Mouse (Mus musculus) liver, adult 2 months (tissue): ENCODE results near the gene CK137956.

Experiments used
- CTCF ChIP-seq: fragments of 200-500 bp; IDR thresholded peaks from 2 replicates; pipeline ENCODE4 v1.5.1; 2011; ENCODE audit warnings: low read depth, low read length, control low read depth
- POLR2A ChIP-seq: fragments of 200-500 bp; IDR thresholded peaks from 2 replicates; pipeline ENCODE4 v1.6.1; 2011; ENCODE audit warnings: low read length, control low read depth; ENCODE audit not compliant: insufficient read depth; ENCODE audit errors: extremely low read depth

DNA sequence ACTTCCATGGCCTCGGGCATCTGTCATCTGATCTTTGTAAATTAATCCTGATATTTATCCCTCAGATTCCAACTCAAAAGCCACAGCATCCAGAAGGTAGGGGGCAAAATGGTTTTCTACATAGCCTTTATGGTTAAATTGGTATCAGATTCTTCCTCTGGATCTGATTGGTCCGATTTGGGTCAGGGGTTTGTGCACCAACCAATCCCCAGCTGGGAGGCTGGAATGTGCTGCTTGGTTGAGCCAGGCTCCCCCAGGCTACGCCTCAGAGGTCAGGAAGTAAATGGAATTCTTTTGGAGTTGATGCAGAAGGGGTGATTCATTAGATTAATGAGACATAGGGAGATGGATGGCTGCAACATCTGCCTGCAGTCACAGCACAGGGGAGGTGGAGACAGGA lies 66.8 kb downstream of the CK137956 start:
- TF ChIP-seq CTCF (no peak), POLR2A (no peak)
